Mouse (Mus musculus) ES-E14 (cell line): Measurements from ENCODE around the gene Evi2.

Source experiments
- CHD2 ChIP-seq: IDR thresholded peaks from 2 replicates; pipeline ENCODE4 v1.6.1; 2014; ENCODE audit warnings: mild to moderate bottlenecking, low read depth, low read length, inconsistent platforms
- HCFC1 ChIP-seq: IDR thresholded peaks from 2 replicates; pipeline ENCODE4 v1.6.1; 2012; ENCODE audit warnings: low read length, inconsistent platforms, borderline replicate concordance; ENCODE audit not compliant: insufficient read depth
- MAFK ChIP-seq: IDR thresholded peaks from 2 replicates; pipeline ENCODE4 v1.6.1; 2014; ENCODE audit warnings: mild to moderate bottlenecking, low read depth, low read length, inconsistent platforms; ENCODE audit not compliant: insufficient read depth
- ZC3H11A ChIP-seq: IDR thresholded peaks from 2 replicates; pipeline ENCODE4 v1.6.1; 2012; ENCODE audit warnings: low read depth, mild to moderate bottlenecking, inconsistent platforms, low read length, borderline replicate concordance
- ZNF384 ChIP-seq: IDR thresholded peaks from 2 replicates; pipeline ENCODE4 v1.6.1; 2012; ENCODE audit warnings: low read depth, low read length, inconsistent platforms

DNA sequence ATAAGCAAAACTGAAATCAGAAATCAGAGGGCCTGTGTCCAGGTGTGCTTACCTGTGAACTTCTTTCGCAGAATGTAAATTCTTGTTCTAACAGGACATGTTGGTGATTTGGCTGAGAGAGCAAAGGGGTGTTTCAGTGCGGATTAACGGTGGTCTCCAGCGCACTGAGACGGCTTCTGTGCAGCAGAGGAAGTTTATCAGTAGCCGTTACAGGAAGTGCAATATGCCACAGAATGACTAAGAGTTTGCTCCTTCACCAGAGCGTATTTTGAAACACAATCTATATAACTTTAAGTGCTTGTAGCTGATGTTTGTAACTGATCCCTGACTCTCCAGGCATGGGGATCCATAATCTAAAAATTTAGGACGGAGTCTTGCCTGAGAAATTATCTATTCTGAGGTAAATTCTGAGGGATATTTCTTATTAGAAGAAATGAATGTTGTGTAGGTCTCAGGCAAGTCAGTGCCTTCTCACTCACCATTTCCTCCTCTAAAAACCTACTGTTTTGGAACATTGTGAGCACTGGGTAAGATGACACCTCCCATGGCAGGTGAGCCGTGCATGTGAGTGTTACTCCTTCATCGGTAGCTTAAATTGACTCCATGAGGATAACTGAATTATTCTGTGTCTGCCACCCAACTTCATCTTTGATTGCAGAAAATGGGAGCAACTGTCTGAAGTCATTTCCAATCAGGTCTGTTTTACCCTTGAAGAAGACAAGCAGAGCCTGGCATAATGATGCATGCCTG is 6.7 kb downstream of the Evi2 start, which contains the start of gene Evi2b:
- TF ChIP-seq MAFK (no peak), ZNF384 (no peak), HCFC1 (no peak), CHD2 (no peak), ZC3H11A (no peak)
